Comparison of ENCODE assay signal across 9 mouse cellular contexts in the genomic region with DNA sequence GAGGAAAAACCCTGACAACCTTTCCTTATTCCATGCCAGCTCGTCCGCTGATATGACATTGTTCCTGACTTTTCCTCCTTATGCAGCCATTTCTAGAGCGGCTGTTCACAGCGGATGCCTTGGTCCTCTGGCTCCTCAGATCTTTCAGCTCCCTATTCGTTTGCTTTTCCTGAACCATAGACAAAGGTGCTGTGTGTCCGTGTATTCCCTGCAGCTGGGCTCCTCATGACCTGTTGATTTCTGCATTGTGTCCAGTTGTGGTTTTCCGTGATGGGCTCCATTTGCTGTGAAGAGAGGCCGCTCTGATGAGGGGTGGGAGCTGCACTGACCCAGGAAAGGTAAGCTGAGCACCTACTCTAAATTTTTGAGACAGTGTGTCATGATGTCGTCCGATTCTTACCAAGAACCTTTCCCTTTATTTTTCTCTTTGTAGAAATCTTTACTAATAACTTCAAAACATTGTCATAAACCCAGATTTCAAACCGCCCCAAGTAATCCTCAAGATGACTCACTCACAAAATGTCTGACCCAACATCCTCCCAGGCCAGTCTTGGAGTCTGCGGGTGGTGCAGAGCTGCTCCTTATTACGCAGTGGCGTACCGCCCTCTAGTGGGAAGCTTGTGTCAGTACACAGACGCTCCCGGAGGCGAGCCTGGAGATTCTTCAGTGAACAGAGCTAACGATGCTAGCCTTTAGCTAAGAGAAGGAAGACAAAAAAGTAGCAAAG. TPM values are rescaled to one million over a fixed set of nuclear protein-coding genes. Genes with fewer than 3 reads are reported as not detected.
DNase-seq lines count a peak whose midpoint lies in the region; ATAC-seq and TF ChIP-seq lines count a peak whose summit lies in the region.
"Had no signal": no experiment of that assay in that cellular context is flagged by ENCODE, and none has a peak within 500 bp of the region (broad histone marks: within the 10 kb centered on the region; RNA-seq: fewer than 3 reads in every experiment).

No protein-coding gene starts in this region.

- H3K27ac ChIP-seq in ES-Bruce4 (ENCODE audit: insufficient read depth, low read length), result no peak overlapping the region
- H3K27ac ChIP-seq in forebrain, embryonic 12.5 days, result no peak overlapping the region
- H3K27ac ChIP-seq: liver, embryonic 15.5 days had no signal

- 37% methylated on average over 19 of the region's 19 CpGs for WGBS in forebrain, embryonic 12.5 days
- WGBS in lung, adult 2 months, result 33% methylated on average over 19 of the region's 19 CpGs

- peaks cover 3% of the 10 kb centered on the region for H3K36me3 ChIP-seq in ES-Bruce4 (ENCODE audit: control insufficient read depth, insufficient read depth, low read length, poor library complexity, severe bottlenecking)
- H3K36me3 ChIP-seq in forebrain, embryonic 12.5 days (replicated peaks), result no peaks in the 10 kb centered on the region

- H3K4me2 ChIP-seq in forebrain, embryonic 12.5 days, result no peak overlapping the region
- H3K4me2 ChIP-seq: liver, embryonic 15.5 days had no signal

- intact Hi-C loops in heart, postnatal 14 days (cut with DNase I), result loop anchor here (2.0 to 10.0 kb wide), 4 partner anchors 100 to 505 kb away; a partner anchor contains a TSS

- H3K4me1 ChIP-seq in ES-Bruce4 (ENCODE audit: control insufficient read depth, insufficient read depth, low read length), result no peaks in the 10 kb centered on the region
- peaks cover 14% of the 10 kb centered on the region for H3K4me1 ChIP-seq in forebrain, embryonic 12.5 days
- H3K4me1 ChIP-seq in lung, adult 2 months (ENCODE audit: control insufficient read depth, insufficient read depth, low read length), result no peaks in the 10 kb centered on the region

- TF ChIP-seq CTCF in ES-Bruce4 (IDR thresholded peaks at IDR 0.05; ENCODE audit: low read depth, low read length), result peak; percentile 95
- peak; percentile 99 for TF ChIP-seq CTCF in lung, adult 2 months (IDR thresholded peaks at IDR 0.05; ENCODE audit: insufficient read depth, low read length)

- no peak for TF ChIP-seq POLR2A in ES-Bruce4 (IDR thresholded peaks at IDR 0.05; ENCODE audit: insufficient read depth, low read length)
- TF ChIP-seq POLR2A in lung, adult 2 months (IDR thresholded peaks at IDR 0.05; ENCODE audit: borderline replicate concordance, extremely low read depth, low read depth, low read length), result no peak

- no peak overlapping the region for H3K9ac ChIP-seq in ES-Bruce4 (ENCODE audit: low read depth, poor library complexity, severe bottlenecking)
- H3K9ac ChIP-seq in forebrain, embryonic 12.5 days, result no peak overlapping the region
- H3K9ac ChIP-seq: liver, embryonic 15.5 days had no signal

- TF ChIP-seq EP300 in ES-Bruce4 (IDR thresholded peaks at IDR 0.05; ENCODE audit: insufficient read depth, low read depth, low read length), result no peak

- DNase-seq in c-Kit-positive CD71-positive TER-119-negative erythroid progenitor cells, embryonic 14.5 days (ENCODE audit: low read depth), result peak; percentile 69
- peak; percentile 86 to 91 for DNase-seq in heart, postnatal 14 days
- peak; percentile 88 to 91 for DNase-seq in kidney, postnatal 4 days
- DNase-seq in lung, adult 2 months, result peak; percentile 79
- DNase-seq in testis, postnatal 10 days (ENCODE audit: low spot score), result peak; percentile 88

- ATAC-seq in forebrain, embryonic 12.5 days (ENCODE audit: low FRiP score), result peak; percentile 52
- peak; percentile 67 for ATAC-seq in neutrophil, adult 5-6 weeks (ENCODE audit: extremely low read depth, insufficient number of reproducible peaks, low FRiP score, poor library complexity, severe bottlenecking)

- H3K27me3 ChIP-seq in ES-Bruce4 (ENCODE audit: control insufficient read depth, insufficient read depth, low read length, poor library complexity, severe bottlenecking), result no peaks in the 10 kb centered on the region
- no peaks in the 10 kb centered on the region for H3K27me3 ChIP-seq in forebrain, embryonic 12.5 days

- H3K9me3 ChIP-seq in ES-Bruce4 (replicated peaks; ENCODE audit: control insufficient read depth, insufficient read depth, low read length, poor library complexity, severe bottlenecking), result no peaks in the 10 kb centered on the region
- H3K9me3 ChIP-seq in forebrain, embryonic 12.5 days, result no peaks in the 10 kb centered on the region
- H3K9me3 ChIP-seq: liver, embryonic 15.5 days had no signal

- H3K4me3 ChIP-seq in ES-Bruce4 (ENCODE audit: low read depth, low read length), result no peak overlapping the region
- H3K4me3 ChIP-seq in forebrain, embryonic 12.5 days (replicated peaks), result no peak overlapping the region
- peak overlapping the region; percentile 43 for H3K4me3 ChIP-seq in lung, adult 2 months (replicated peaks; ENCODE audit: extremely low read depth, low read depth, low read length)
- H3K4me3 ChIP-seq: liver, embryonic 15.5 days had no signal

RNA-seq across cellular contexts. Expression of a gene that starts 3.7 kb away (rescaled TPM):
- 79.5 and 80.3 TPM in 2 replicates for polyA plus RNA-seq in ES-Bruce4 (2011; ENCODE audit: insufficient read depth, insufficient read length, low read depth, missing spikeins)
- 55.2 and 56.1 TPM in 2 replicates for polyA plus RNA-seq in forebrain, embryonic 12.5 days (2016; fragmentation: Nextera tagmentation; extraction: Ambion mirVana)
- total RNA-seq in heart, postnatal 14 days (2021), result 1 to 10 TPM; 2.6 to 4.1 TPM
- 1.9 and 3.7 TPM in 2 replicates for polyA plus RNA-seq in lung, adult 2 months (2012; rRNA removed)
- total RNA-seq in neutrophil, adult 5-6 weeks (2017), result 1.5 and 2.3 TPM in 2 replicates

Comparison
In these comparisons a context has a peak if more than half of its experiments do, and no peak if none do; other contexts are left out.
1. RNA of a gene that starts 3.7 kb away (polyA plus RNA-seq): 79.5 to 80.3 TPM in ES-Bruce4 and 55.2 to 56.1 TPM in forebrain, embryonic 12.5 days; 1.9 to 3.7 TPM in lung, adult 2 months; every median in the first group is over 10 times any median in the second.
2. Peak in every context shown above with its lines, with median percentiles within 50 percentile points of each other: DNase-seq.